ENCODE assay signal across 10 mouse cellular contexts in the genomic region with DNA sequence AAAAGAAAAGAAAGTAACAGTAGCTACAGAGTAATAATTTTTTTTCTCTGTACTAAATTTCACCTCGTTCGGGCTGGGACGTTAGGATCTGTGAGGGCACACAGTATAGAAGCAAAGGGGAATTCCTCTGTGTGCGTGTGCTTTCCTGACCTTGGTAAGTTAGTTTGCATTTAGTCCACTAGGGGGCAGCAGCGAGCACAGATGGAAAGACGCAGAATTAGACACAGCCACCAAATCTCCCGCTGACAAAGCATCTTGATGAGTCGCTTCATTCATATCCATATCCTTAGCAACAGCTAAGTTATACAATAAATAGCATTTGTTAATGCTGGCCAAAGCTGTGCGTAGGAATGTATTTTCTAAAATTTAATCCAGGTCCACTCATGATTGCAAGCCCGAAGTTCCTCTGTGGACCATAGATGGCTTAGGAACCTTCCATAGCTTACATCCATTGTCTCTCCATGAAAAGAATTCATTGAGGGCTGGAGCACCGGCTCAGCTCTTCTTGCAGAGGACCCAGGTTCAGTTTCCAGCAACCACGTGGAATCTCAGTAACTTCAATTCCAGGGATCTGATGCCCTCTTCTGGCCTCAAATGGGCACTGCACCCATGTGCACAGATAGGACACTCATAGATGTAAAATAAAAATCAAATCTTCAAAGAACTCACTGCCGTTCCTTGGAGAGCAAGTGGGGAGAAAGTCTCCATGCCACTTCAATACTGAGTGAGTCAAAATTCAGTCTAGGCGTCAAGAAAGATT. TPM values are rescaled to one million over a fixed set of nuclear protein-coding genes. Genes with fewer than 3 reads are reported as not detected.
DNase-seq lines count a peak whose midpoint lies in the region; ATAC-seq lines count a peak whose summit lies in the region.
"Had no signal": no experiment of that assay in that cellular context is flagged by ENCODE, and none has a peak within 500 bp of the region (broad histone marks: within the 10 kb centered on the region; RNA-seq: fewer than 3 reads in every experiment).

No protein-coding gene starts in this region.

- H3K4me3 ChIP-seq in hindbrain, embryonic 14.5 days (replicated peaks; ENCODE audit: low read length), result no peak overlapping the region
- H3K4me3 ChIP-seq in hindbrain, embryonic 16.5 days (ENCODE audit: low read length), result no peak overlapping the region
- H3K4me3 ChIP-seq: limb, embryonic 13.5 days; stomach, embryonic 15.5 days had no signal

- H3K9me3 ChIP-seq in hindbrain, embryonic 14.5 days (ENCODE audit: control insufficient read depth, low read length), result no peaks in the 10 kb centered on the region; the same call in 1 of the 2 replicates
- no peaks in the 10 kb centered on the region for H3K9me3 ChIP-seq in hindbrain, embryonic 16.5 days (ENCODE audit: control insufficient read depth, low read length)
- H3K9me3 ChIP-seq: stomach, embryonic 15.5 days had no signal

- H3K36me3 ChIP-seq in hindbrain, embryonic 14.5 days (replicated peaks; ENCODE audit: control insufficient read depth, insufficient read depth), result peaks cover 50% of the 10 kb centered on the region
- peaks cover 14% of the 10 kb centered on the region; the same call in 1 of the 2 replicates for H3K36me3 ChIP-seq in hindbrain, embryonic 16.5 days (ENCODE audit: control insufficient read depth, insufficient read depth, low read length)
- H3K36me3 ChIP-seq: stomach, embryonic 15.5 days had no signal

- H3K9ac ChIP-seq in hindbrain, embryonic 14.5 days, result no peak overlapping the region
- no peak overlapping the region for H3K9ac ChIP-seq in hindbrain, embryonic 16.5 days (ENCODE audit: low read depth, low read length)
- H3K9ac ChIP-seq: limb, embryonic 13.5 days; stomach, embryonic 15.5 days had no signal

- H3K27me3 ChIP-seq in hindbrain, embryonic 14.5 days (ENCODE audit: control insufficient read depth, insufficient read depth, low read length), result no peaks in the 10 kb centered on the region
- no peaks in the 10 kb centered on the region for H3K27me3 ChIP-seq in hindbrain, embryonic 16.5 days (replicated peaks; ENCODE audit: control insufficient read depth, insufficient read depth, low read length)
- H3K27me3 ChIP-seq: limb, embryonic 13.5 days; stomach, embryonic 15.5 days had no signal

- no peak overlapping the region for H3K4me2 ChIP-seq in hindbrain, embryonic 14.5 days (replicated peaks)
- no peak overlapping the region for H3K4me2 ChIP-seq in hindbrain, embryonic 16.5 days (ENCODE audit: low read length)
- H3K4me2 ChIP-seq: limb, embryonic 13.5 days; stomach, embryonic 15.5 days had no signal

- peak; percentile 63 for DNase-seq in hindbrain, embryonic 14.5 days (ENCODE audit: low spot score)
- DNase-seq in urinary bladder, postnatal 25 days (ENCODE audit: low spot score), result peak; percentile 21
- no peak for DNase-seq in urinary bladder, postnatal 36 days (ENCODE audit: low spot score in 2 of 2)
- DNase-seq in c-Kit-negative CD71-positive TER-119-positive erythroid progenitor cells, embryonic 14.5 days (ENCODE audit: low read depth, low spot score), result peak; percentile 29
- peak; percentile 27 for DNase-seq in lung, postnatal 10 days
- peak; percentile 65 for DNase-seq in thymus, postnatal 25 days
- DNase-seq in yolk sac, embryonic 10.5 days (ENCODE audit: low spot score), result no peak

- ATAC-seq in hindbrain, embryonic 14.5 days (ENCODE audit: low FRiP score), result no peak
- no peak for ATAC-seq in hindbrain, embryonic 16.5 days

- H3K27ac ChIP-seq in hindbrain, embryonic 14.5 days, result no peak overlapping the region
- no peak overlapping the region for H3K27ac ChIP-seq in hindbrain, embryonic 16.5 days (ENCODE audit: low read depth, low read length)
- H3K27ac ChIP-seq: limb, embryonic 13.5 days; stomach, embryonic 15.5 days had no signal

- WGBS in hindbrain, embryonic 14.5 days, result 79% methylated on average over 14 of the region's 14 CpGs
- WGBS in hindbrain, embryonic 16.5 days, result 84% methylated on average over 14 of the region's 14 CpGs

- H3K4me1 ChIP-seq in hindbrain, embryonic 14.5 days (replicated peaks; ENCODE audit: control insufficient read depth, insufficient read depth, low read length), result no peaks in the 10 kb centered on the region
- H3K4me1 ChIP-seq in hindbrain, embryonic 16.5 days (ENCODE audit: control insufficient read depth, insufficient read depth, low read depth, low read length), result no peaks in the 10 kb centered on the region
- H3K4me1 ChIP-seq: stomach, embryonic 15.5 days had no signal

RNA-seq across cellular contexts. Expression of gene Bcat1, which starts 52.8 kb away (rescaled TPM):
- 101 and 123 TPM in 2 replicates for polyA plus RNA-seq in hindbrain, embryonic 14.5 days (2014; fragmentation: Nextera tagmentation; extraction: Ambion mirVana)
- polyA plus RNA-seq in hindbrain, embryonic 16.5 days (2015; fragmentation: Nextera tagmentation; extraction: Ambion mirVana), result 110 and 116 TPM in 2 replicates

Comparison
In these comparisons a context has a peak if more than half of its experiments do, and no peak if none do; other contexts are left out.
1. DNase-seq: peak in hindbrain, embryonic 14.5 days (single experiment), urinary bladder, postnatal 25 days (single experiment), c-Kit-negative CD71-positive TER-119-positive erythroid progenitor cells, embryonic 14.5 days (single experiment), lung, postnatal 10 days (single experiment) and thymus, postnatal 25 days (single experiment); none in urinary bladder, postnatal 36 days (0 of 2) and yolk sac, embryonic 10.5 days (single experiment).